8 mouse cellular contexts compared by ENCODE assay signal in genomic region chr2:32602600-32603054, GRCm38 (mm10). TPM values are rescaled to one million over a fixed set of nuclear protein-coding genes. Genes with fewer than 3 reads are reported as not detected.
DNase-seq lines count a peak whose midpoint lies in the region; ATAC-seq lines count a peak whose summit lies in the region.

No protein-coding gene starts in this region.

- H3K4me1 ChIP-seq in hindbrain, embryonic 14.5 days (replicated peaks; ENCODE audit: control insufficient read depth, insufficient read depth, low read length), result peaks cover 6% of the 10 kb centered on the region; the same call in 1 of the 2 replicates

- H3K4me3 ChIP-seq in hindbrain, embryonic 14.5 days (replicated peaks; ENCODE audit: low read length), result peak overlapping the region; percentile 8

- ATAC-seq in hindbrain, embryonic 14.5 days (ENCODE audit: low FRiP score), result no peak

- H3K27me3 ChIP-seq in hindbrain, embryonic 14.5 days (ENCODE audit: control insufficient read depth, insufficient read depth, low read length), result no peaks in the 10 kb centered on the region

- peak; percentile 86 for DNase-seq in NIH3T3 (ENCODE audit: low read depth)
- peak; percentile 80 to 94 for DNase-seq in cerebellum, postnatal 4 days (ENCODE audit: low spot score in 2 of 2)
- peak; percentile 88 to 91 for DNase-seq in frontal cortex, postnatal 36 days (ENCODE audit: low spot score in 2 of 2)
- peak; percentile 80 for DNase-seq in hindbrain, embryonic 14.5 days (ENCODE audit: low spot score)
- peak; percentile 84 to 85 for DNase-seq in layer of hippocampus, postnatal 36 days
- peak; percentile 91 for DNase-seq in lung, postnatal 25 days (ENCODE audit: low spot score)
- DNase-seq in retina, postnatal 1 day, result peak; percentile 82
- DNase-seq in urinary bladder, adult 18-20 months (ENCODE audit: low spot score in 2 of 2), result peak; percentile 76 to 90

- no peaks in the 10 kb centered on the region for H3K9me3 ChIP-seq in hindbrain, embryonic 14.5 days (ENCODE audit: control insufficient read depth, low read length)

- no peak overlapping the region for H3K27ac ChIP-seq in hindbrain, embryonic 14.5 days

- H3K9ac ChIP-seq in hindbrain, embryonic 14.5 days, result no peak overlapping the region

- under 1% methylated on average over 11 of the region's 11 CpGs for WGBS in hindbrain, embryonic 14.5 days

- no peaks in the 10 kb centered on the region for H3K36me3 ChIP-seq in hindbrain, embryonic 14.5 days (replicated peaks; ENCODE audit: control insufficient read depth, insufficient read depth)

- H3K4me2 ChIP-seq in hindbrain, embryonic 14.5 days (replicated peaks), result peak overlapping the region; percentile 32; the same call in 1 of the 2 replicates

RNA-seq across cellular contexts. Expression of gene St6galnac6, which starts 3.1 kb away (rescaled TPM):
- polyA plus RNA-seq in hindbrain, embryonic 14.5 days (2014; fragmentation: Nextera tagmentation; extraction: Ambion mirVana), result 8.5 and 9.3 TPM in 2 replicates
- 100 to 1,000 TPM; 114 to 117 TPM for total RNA-seq in layer of hippocampus, postnatal 36 days (2021)

RNA-seq across cellular contexts. Expression of gene St6galnac4, which starts 15.7 kb away (rescaled TPM):
- polyA plus RNA-seq in hindbrain, embryonic 14.5 days (2014; fragmentation: Nextera tagmentation; extraction: Ambion mirVana), result 32.3 and 36.8 TPM in 2 replicates
- 10 to 100 TPM; 35.6 to 41.2 TPM for total RNA-seq in layer of hippocampus, postnatal 36 days (2021)

RNA-seq across cellular contexts. Expression of gene Ak1, which starts 18.9 kb away (rescaled TPM):
- polyA plus RNA-seq in hindbrain, embryonic 14.5 days (2014; fragmentation: Nextera tagmentation; extraction: Ambion mirVana), result 78.1 and 82.0 TPM in 2 replicates
- 100 to 1,000 TPM; 114 to 119 TPM for total RNA-seq in layer of hippocampus, postnatal 36 days (2021)

RNA-seq across cellular contexts. Expression of gene 9430097D07Rik, which starts 27.1 kb away (rescaled TPM):
- polyA plus RNA-seq in hindbrain, embryonic 14.5 days (2014; fragmentation: Nextera tagmentation; extraction: Ambion mirVana), result 0.48 and 0.81 TPM in 2 replicates
- 1 to 10 TPM in 1 of 2 experiments, under 1 TPM in 1; 0.37 to 1.0 TPM for total RNA-seq in layer of hippocampus, postnatal 36 days (2021)

RNA-seq across cellular contexts. Expression of gene Pip5kl1, which starts 28.0 kb away (rescaled TPM):
- 11.6 and 12.6 TPM in 2 replicates for polyA plus RNA-seq in hindbrain, embryonic 14.5 days (2014; fragmentation: Nextera tagmentation; extraction: Ambion mirVana)
- 1 to 10 TPM; 2.9 to 3.8 TPM for total RNA-seq in layer of hippocampus, postnatal 36 days (2021)
